Mouse (Mus musculus) liver, adult 2 months (tissue): ENCODE data around the gene Sdk2.

Experiments used
- CTCF ChIP-seq: fragments of 200-500 bp; IDR thresholded peaks from 2 replicates; pipeline ENCODE4 v1.5.1; 2011; ENCODE audit warnings: low read depth, low read length, control low read depth
- POLR2A ChIP-seq: fragments of 200-500 bp; IDR thresholded peaks from 2 replicates; pipeline ENCODE4 v1.6.1; 2011; ENCODE audit warnings: low read length, control low read depth; ENCODE audit not compliant: insufficient read depth; ENCODE audit errors: extremely low read depth

- no peak for TF ChIP-seq CTCF
- TF ChIP-seq POLR2A: no peak
Observed at GRCm38 (mm10) chr11:114038036-114038435, 28.8 kb downstream of the Sdk2 start.
